Mouse (Mus musculus): Measurements from ENCODE around the gene Syt7.

- TF ChIP-seq CTCF (IDR thresholded peaks at IDR 0.05; ENCODE audit: low read depth) (no peak), EP300 (IDR thresholded peaks at IDR 0.05; ENCODE audit: low read depth) (no peak)
These were observed 8.7 kb downstream of the Syt7 start for GRCm38 (mm10) chr19:10397479-10398153.

Data from heart, postnatal 0 days (tissue).